Mouse (Mus musculus): ENCODE data around the gene Stab1.

Stab1 gene

DNA sequence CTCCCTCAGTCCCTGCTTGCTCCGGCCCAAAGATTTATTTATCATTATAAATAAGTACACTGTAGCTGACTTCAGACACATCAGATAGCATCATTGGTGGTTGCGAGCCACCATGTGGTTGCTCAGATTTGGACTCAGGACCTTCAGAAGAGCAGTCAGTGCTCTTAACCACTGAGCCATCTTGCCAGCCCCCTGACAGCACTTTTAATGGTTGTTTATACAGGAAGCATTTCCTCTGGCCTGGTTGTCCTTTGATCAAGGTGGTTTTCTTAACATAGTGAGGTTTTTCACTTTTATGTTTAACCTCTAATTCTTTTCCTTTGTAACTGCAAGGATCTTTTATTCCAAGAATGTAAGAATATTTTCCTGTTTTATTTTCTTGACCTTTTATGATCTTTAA, 26.0 kb upstream of the Stab1 start:
- no peak for DNase-seq

DNA sequence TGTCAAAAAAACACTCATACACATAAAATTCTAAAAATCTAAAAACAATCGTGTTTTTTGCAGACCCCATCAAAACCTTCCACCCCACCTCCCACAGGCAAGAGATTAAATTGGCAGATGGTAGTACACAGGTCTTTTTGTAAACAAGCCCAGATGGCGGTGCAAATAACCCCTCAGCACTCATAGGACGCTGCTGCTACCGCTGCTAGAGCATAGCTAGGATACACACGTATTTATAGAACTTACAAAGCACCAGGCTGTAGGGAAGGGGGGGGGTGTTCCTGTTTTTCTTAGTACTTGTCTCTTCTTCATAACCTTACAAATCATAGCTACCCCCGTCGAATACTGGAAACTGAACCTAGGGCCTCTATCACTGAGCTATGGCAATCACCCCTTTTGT, 25.4 kb upstream of the Stab1 start:
- DNase-seq, result no peak

- DNase-seq, result no peak
Observed at GRCm38 (mm10) chr14:31191936-31192335, 23.5 kb upstream of the Stab1 start.

GRCm38 (mm10) chr14:31189348-31189747, 20.9 kb upstream of the Stab1 start:
- DNase-seq, result no peak

DNA sequence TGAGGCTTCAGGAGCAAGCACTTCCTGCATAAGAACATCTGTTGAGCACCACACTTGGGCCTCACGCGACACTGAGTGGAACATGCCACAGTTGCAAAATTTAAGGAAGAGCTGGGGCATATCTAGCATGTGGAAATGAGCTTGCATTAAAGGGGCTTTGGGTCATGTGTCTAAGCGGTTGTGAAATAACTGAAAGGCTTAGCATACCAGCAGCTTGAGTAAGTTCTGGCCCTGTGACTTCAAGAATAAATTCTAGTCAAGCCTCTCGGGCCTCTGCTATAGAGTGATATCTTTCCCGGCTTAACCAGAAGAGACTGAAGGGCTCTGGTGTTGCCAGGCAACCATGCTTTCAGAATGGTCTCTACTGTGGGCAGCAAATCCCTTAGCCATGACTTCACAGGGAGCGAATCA, 20.3 kb upstream of the Stab1 start:
- no peak for DNase-seq

- peak; percentile 81 for DNase-seq
Observed at GRCm38 (mm10) chr14:31186656-31187055, 18.2 kb upstream of the Stab1 start.

GRCm38 (mm10) chr14:31184195-31184594, 15.8 kb upstream of the Stab1 start:
- DNase-seq, result no peak

DNA sequence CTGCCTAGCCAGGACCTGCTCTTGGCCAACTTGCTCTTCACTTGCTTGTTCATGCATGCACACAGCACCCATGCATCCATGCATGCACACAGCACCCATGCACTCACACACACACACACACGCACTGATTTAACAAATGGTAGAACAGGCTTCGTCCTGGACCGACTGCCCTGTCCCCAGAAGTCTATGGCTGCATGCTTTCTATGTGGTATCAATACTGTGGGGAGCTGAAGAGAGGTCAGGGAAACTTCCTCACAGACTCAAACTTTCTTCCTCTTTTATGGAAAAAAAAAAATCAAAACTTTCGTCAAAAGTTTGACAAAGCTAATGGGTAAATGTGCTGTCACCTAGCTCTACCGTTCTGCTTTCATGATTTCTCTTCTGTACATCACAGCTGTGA, 15.1 kb upstream of the Stab1 start:
- DNase-seq, result no peak

- peak; percentile 68 for DNase-seq
Observed at GRCm38 (mm10) chr14:31182786-31183290, 14.4 kb upstream of the Stab1 start.

DNA sequence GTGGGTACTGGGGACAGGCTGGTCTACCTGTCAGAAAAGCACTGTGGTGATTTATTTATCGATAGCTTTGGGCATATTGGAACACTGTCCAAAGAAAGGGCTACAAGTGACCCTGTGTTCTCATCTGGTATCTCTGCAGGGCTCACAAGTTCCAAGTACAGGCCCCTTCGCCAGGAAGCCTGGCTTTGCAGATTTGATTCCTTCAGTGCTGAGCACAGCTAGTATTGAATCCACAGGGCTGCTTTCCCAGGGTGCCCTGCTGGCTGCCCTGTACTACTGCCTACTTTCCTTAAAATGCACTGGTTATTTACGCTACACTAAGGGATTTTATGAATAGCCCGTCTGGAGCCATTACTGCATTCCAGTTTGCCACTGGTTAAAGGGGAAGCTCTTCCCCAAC, 13.1 kb upstream of the Stab1 start:
- DNase-seq, result no peak

DNA sequence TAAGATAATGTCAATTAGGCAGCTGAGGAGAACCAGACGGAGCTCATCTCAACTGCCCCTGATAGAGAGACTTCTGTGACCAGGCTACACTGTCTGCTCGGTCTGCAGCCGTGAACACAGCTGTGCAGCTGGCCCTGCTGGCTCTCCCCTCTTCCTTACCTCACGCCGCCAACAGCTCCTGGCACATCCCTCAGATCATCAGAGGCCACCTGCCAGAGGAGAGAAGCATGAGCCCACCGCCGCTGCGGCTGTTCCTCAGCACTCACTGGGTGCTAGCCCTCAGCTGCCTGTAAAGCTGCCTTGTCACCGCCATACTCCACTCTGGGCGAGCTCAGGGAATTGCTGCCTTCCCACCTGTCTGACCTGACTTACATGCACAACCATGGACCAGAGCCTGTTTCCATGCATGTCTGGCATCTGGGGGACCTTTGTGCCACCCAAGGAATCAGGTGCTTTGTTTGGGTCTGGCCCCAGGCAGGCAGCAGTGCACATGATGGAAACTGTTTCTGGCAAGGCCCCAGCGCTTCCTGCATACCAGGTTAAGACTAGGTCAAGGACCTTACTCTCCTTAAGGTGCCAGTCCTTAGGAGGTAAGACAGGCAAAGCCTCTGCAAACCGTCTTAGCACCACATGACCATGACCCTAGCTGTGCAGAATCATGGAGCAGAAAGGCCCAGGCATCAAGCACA, 11.4 kb upstream of the Stab1 start:
- DNase-seq, result peak; percentile 69

DNA sequence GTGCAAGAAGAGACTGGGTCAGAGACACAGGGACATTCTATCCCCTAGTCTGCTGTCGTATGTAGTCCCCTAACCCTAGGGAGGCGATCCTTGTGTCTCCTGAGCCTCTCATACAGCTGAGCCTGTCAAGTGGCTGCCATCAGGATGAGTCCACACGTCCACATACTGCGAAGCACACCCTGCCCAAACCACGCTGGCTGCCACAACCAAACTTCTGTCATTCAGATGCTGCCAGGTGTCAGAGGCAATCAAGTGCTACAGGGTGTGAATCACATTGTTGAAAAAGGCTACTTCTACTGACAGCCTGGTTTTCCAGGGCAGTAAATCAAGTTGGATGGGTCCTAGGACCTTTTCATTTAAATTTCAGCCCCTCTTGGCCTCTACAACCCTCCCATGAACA, 9.3 kb upstream of the Stab1 start:
- no peak for DNase-seq

GRCm38 (mm10) chr14:31177287-31177686, 8.8 kb upstream of the Stab1 start:
- no peak for DNase-seq

- no peak for DNase-seq
Observed at GRCm38 (mm10) chr14:31173537-31173936, 5.1 kb upstream of the Stab1 start.

- DNase-seq, result peak; percentile 72
Observed at GRCm38 (mm10) chr14:31172781-31173455, 4.5 kb upstream of the Stab1 start.

- DNase-seq, result no peak
Observed at GRCm38 (mm10) chr14:31171821-31172220, 3.4 kb upstream of the Stab1 start.

DNA sequence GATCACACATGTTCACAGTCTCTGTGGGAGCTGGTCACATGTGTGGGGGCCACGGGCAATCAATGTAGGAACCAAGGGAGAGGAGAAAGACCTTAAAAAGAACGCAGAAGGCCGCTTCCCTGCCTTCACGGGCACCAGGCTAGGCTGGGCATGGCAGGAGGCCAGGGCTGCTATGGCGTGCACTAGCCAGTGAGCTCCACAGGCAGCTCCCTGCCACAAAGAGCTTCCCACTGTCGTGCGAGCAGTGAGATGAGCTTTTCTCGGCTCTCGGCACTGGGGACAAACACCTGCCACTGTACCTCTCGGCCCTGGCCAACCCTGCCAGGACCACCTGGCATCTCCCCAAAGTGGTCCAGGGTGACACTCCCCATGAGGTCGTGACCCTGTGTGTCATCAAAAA, 2.9 kb upstream of the Stab1 start:
- DNase-seq, result no peak

DNA sequence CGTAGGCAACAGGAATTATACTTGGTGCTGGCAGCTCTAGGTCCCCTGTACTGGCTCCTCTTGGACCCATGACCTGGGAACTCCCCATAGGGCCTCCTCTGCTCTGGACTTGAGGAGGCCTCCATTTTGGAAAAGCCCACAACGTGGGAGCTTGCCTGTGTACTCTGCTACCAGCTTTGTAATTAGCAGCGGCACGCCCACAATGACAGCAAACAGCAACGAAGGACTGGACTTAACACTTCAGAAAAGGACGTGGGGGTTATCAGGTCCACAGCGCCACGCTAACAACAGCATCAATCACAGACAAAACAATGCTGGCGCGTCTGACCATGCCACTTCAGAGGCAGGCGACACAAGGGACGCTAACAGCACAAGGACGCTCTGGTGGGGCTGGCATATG, 2.5 kb upstream of the Stab1 start:
- no peak for DNase-seq

DNA sequence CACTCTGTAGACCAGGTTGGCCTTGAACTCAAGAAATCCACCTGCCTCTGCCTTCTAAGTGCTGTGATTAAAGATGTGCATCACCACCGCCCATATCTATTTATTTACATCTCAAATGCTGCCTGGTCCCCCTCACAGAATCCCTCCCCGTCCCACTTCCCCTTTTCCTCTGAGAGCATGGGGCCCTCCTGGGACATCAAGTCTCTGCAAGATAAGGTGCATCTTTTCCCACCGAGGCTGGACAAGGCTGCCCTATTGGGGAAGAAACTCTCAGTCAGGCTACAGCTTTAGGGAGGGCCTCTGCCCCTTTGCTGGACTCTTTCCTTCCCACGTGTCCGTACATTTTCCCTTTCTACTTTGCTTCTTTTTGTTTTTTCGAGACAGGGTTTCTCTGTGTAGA, 1.1 kb upstream of the Stab1 start:
- no peak for DNase-seq

DNA sequence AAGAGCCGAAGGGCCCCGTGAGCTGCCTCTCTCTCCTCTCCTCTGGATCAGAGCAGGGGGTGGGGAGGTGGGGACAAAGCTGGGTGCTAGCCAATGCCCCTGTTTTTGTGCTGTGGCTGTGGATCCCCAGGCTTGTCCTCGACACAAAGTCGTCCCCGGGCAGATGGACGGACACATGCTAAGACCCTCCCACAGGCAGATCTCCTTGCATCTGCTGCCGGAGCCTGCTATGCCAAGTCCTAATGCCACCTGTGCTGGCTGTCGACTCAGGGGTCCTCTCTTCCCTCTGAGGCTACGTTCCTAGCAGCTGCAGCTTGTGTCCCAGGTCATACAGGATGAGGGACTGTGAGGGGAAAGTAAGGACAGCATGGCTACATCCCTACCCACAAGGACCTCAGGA, 1.6 kb downstream of the Stab1 start:
- no peak for DNase-seq

DNA sequence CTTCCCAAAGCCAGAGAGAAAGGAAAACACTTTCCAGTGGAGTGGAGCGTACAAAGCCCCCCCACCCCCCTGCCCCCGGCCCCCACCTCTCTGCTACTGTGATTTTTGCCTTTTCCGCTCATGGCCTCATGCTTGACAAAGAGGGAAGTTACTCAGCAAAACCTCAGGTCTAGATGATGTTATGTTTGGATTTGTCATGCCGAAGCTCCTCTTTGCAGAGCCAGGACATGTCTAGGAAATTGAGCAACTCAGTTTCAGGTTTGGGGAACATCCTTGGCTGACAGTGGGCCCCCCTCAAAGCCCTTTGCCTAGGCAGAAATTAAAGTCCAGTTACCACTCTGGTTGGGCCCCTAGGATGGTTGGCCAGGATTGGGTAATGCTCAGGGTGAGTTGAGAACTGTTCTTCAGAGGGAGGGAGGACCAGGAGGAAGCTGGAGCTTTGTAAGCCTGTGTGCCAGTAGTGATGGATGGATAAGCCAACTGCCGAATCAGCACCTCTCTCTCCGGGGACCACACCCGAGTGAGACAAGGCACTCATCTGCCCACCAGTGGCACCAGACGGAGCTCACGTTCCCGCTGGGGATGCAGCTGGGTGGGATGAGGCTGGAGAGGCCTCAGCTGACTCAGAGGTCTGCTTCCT, 2.3 kb downstream of the Stab1 start:
- no peak for DNase-seq

DNA sequence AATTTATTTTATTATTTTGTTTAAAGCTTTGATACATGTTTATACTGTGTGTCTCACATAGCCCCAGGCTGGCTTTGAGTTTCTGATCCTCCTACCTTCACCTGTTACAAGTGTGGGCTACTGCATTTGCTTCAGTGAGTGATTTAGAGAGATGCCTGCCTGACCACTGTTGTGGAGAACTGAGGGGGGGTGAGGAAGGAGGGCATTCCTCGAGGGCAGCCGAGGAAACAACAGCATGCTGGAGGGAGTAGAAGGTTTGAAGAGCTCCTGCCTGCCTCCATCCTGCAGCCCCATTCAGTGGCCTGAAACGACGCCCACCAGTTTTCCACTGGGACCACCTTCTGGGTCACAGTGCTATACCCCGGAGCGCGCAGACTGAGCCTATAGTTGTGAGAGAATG, 3.0 kb downstream of the Stab1 start:
- no peak for DNase-seq

DNA sequence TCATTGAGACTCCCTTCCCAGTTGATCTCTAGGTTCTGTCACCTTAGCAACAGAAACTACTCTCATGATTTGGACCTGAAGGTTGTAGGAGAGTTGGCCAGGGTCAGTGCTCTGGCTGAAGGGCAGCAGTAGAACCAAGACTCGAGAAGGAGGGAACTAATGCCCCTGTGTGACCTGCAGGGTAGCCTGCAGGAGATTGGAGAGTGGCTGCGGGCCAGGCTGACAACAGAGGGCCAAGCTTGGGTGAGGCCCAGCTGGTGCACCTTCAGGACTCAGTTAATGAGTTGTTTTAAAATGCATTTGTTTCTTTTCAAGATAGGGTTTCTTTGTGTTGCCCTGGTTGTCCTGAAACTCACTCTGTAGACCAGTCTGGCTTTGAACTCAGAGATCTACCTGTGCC, 3.4 kb downstream of the Stab1 start:
- no peak for DNase-seq

DNA sequence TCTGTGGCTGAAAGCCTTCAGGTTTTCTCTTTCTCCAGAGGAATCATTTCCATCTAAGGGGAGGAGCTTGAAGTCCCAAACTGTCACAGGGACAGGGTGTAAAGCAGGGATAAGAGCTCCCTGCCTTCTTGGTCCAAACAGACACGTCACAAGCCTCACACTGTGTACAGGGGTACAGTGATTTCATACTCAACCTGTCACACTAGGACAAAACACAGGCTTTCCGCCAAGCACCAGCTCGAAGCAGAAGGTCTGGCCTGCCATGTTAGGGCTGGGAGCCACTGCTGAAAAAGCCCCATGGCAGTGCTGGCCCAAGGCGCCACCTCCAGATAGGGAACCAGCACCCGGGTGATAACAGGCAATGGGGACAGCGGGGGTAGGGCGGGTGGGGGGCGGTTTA, 4.4 kb downstream of the Stab1 start:
- no peak for DNase-seq

All from kidney, postnatal 10 days (tissue).